Mouse (Mus musculus): ENCODE measurements at regions not wholly inside any gene's neighbourhood (a gene's known extent, or its start where the extent isn't known, plus 50 kb on each side); places are given as distances from the start of the nearest gene placed in this dataset.
"Not testable (repeated sequence)": the region's sequence is repeated elsewhere in the genome, so short reads cannot be mapped to it uniquely, and the experiment has no call there.

GRCm38 (mm10) chr13:97409891-97410525 lies 169.1 kb downstream of the Enc1 start:
- TF ChIP-seq CTCF (IDR thresholded peaks at IDR 0.05; ENCODE audit: insufficient read depth, low read length) (no peak), POLR2A (IDR thresholded peaks at IDR 0.05; ENCODE audit: borderline replicate concordance, extremely low read depth, low read depth, low read length) (no peak)
- 87% methylated on average over 6 of the region's 6 CpGs for WGBS
- Histone ChIP-seq H3K4me3 (replicated peaks; ENCODE audit: extremely low read depth, low read depth, low read length) (no peak overlapping the region), H3K4me1 (ENCODE audit: control insufficient read depth, insufficient read depth, low read length) (peaks cover 5% of the 10 kb centered on the region)
- no peak for DNase-seq

DNA sequence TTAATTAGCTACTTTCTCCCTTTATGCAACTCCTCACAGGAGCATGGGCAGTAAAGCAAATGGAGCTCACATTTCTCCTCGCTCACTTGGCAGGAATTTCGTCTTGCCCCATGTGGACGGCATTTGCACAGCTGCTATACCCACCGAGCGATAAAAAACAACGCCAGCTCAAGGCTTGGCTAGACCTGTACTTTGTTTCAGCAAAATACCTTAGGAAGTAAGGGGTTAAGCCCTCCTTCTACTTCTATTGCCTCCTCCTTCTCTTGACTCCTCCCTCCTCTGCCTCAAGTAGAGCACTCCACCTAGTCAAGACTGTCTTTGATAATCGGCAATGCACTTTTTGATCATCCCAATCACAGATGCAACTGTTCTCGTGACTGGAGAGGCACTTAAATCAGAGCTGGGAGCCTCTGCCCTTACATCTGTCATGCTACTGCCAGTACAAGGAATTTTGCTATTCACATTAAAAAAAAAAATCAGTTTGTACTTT lies 168.4 kb downstream of the Enc1 start:
- Histone ChIP-seq H3K4me1 (ENCODE audit: control insufficient read depth, insufficient read depth, low read length) (peaks cover 5% of the 10 kb centered on the region), H3K4me3 (replicated peaks; ENCODE audit: extremely low read depth, low read depth, low read length) (no peak overlapping the region)
- DNase-seq = no peak
- 73% methylated on average over 8 of the region's 8 CpGs for whole genome bisulfite sequencing
- TF ChIP-seq POLR2A (IDR thresholded peaks at IDR 0.05; ENCODE audit: borderline replicate concordance, extremely low read depth, low read depth, low read length) = no peak

GRCm38 (mm10) chr13:97408414-97409290 lies 167.7 kb downstream of the Enc1 start:
- 56% methylated on average over 22 of the region's 22 CpGs for WGBS
- Histone ChIP-seq H3K4me3 (replicated peaks; ENCODE audit: extremely low read depth, low read depth, low read length) (no peak overlapping the region), H3K4me1 (ENCODE audit: control insufficient read depth, insufficient read depth, low read length) (peaks cover 5% of the 10 kb centered on the region)
- no peak for DNase-seq
- TF ChIP-seq POLR2A (IDR thresholded peaks at IDR 0.05; ENCODE audit: borderline replicate concordance, extremely low read depth, low read depth, low read length) = no peak
- TF ChIP-seq CTCF (IDR thresholded peaks at IDR 0.05; ENCODE audit: insufficient read depth, low read length) = no peak

GRCm38 (mm10) chr13:97407773-97408172 lies 166.9 kb downstream of the Enc1 start:
- DNase-seq = no peak
- H3K4me3 ChIP-seq (replicated peaks; ENCODE audit: extremely low read depth, low read depth, low read length) = no peak overlapping the region
- peaks cover 5% of the 10 kb centered on the region for H3K4me1 ChIP-seq (ENCODE audit: control insufficient read depth, insufficient read depth, low read length)
- WGBS = 64% methylated on average over 2 of the region's 2 CpGs
- TF ChIP-seq CTCF (IDR thresholded peaks at IDR 0.05; ENCODE audit: insufficient read depth, low read length) = no peak
- no peak for TF ChIP-seq POLR2A (IDR thresholded peaks at IDR 0.05; ENCODE audit: borderline replicate concordance, extremely low read depth, low read depth, low read length)

- no peak for TF ChIP-seq CTCF (IDR thresholded peaks at IDR 0.05; ENCODE audit: insufficient read depth, low read length)
- TF ChIP-seq POLR2A (IDR thresholded peaks at IDR 0.05; ENCODE audit: borderline replicate concordance, extremely low read depth, low read depth, low read length) = no peak
- Histone ChIP-seq H3K4me3 (replicated peaks; ENCODE audit: extremely low read depth, low read depth, low read length) (no peak overlapping the region), H3K4me1 (ENCODE audit: control insufficient read depth, insufficient read depth, low read length) (peaks cover 5% of the 10 kb centered on the region)
- no peak for DNase-seq
- WGBS = 38% methylated on average over 7 of the region's 7 CpGs
Measured at GRCm38 (mm10) chr13:97406678-97407077, 165.8 kb downstream of the Enc1 start.

GRCm38 (mm10) chr13:97402164-97402761 lies 161.4 kb downstream of the Enc1 start:
- peaks cover 5% of the 10 kb centered on the region for H3K4me1 ChIP-seq (ENCODE audit: control insufficient read depth, insufficient read depth, low read length)
- no peak for DNase-seq
- 92% methylated on average over 10 of the region's 10 CpGs for WGBS
- TF ChIP-seq CTCF (IDR thresholded peaks at IDR 0.05; ENCODE audit: insufficient read depth, low read length) = no peak
- no peak for TF ChIP-seq POLR2A (IDR thresholded peaks at IDR 0.05; ENCODE audit: borderline replicate concordance, extremely low read depth, low read depth, low read length)
- no peak overlapping the region for H3K4me3 ChIP-seq (replicated peaks; ENCODE audit: extremely low read depth, low read depth, low read length)

GRCm38 (mm10) chr13:97401620-97402019 lies 160.7 kb downstream of the Enc1 start:
- Histone ChIP-seq H3K4me3 (replicated peaks; ENCODE audit: extremely low read depth, low read depth, low read length) (no peak overlapping the region), H3K4me1 (ENCODE audit: control insufficient read depth, insufficient read depth, low read length) (peaks cover 1% of the 10 kb centered on the region)
- TF ChIP-seq POLR2A (IDR thresholded peaks at IDR 0.05; ENCODE audit: borderline replicate concordance, extremely low read depth, low read depth, low read length) (no peak), CTCF (IDR thresholded peaks at IDR 0.05; ENCODE audit: insufficient read depth, low read length) (no peak)
- no peak for DNase-seq
- WGBS = 91% methylated on average over 7 of the region's 7 CpGs

GRCm38 (mm10) chr13:97398041-97398440 lies 157.1 kb downstream of the Enc1 start:
- no peaks in the 10 kb centered on the region for H3K4me1 ChIP-seq (ENCODE audit: control insufficient read depth, insufficient read depth, low read length)
- TF ChIP-seq CTCF (IDR thresholded peaks at IDR 0.05; ENCODE audit: insufficient read depth, low read length) (no peak), POLR2A (IDR thresholded peaks at IDR 0.05; ENCODE audit: borderline replicate concordance, extremely low read depth, low read depth, low read length) (no peak)
- 78% methylated on average over 1 of the region's 1 CpGs for WGBS
- no peak for DNase-seq
- no peak overlapping the region for H3K4me3 ChIP-seq (replicated peaks; ENCODE audit: extremely low read depth, low read depth, low read length)

DNA sequence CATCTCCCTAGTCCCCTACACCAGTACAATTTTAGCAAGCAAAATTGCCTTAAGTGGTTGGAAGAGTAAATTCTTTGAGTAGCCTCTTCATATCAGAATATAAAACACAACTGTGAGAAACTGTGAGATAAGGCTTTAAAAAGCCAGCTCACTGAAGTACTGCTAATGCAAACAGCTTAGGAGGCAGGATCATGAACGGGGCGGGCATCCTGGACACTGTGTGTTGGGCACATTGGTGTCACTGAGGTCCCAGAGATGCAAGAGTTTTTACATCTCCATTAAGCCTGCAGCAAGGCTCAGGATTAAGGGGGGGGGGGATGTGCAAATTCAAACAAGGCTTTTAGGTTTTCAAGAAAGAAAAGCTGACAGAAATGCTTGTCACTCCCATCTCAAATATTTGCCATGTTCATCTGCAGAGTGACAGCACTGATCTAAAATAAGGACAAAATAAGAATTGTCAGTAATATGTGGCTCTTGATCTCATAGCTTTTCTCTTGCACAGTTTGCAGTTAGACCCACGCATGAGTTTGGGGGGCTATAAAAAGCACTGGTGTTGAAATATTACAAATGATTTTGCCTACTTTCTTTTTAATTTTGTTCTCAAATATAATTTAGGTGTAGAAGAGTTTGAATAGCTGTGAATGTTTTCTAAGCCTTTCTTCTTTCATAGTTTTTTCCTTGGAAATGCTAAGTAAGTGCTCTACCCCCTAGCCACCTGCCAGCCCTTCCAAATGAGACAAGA lies 156.2 kb downstream of the Enc1 start:
- no peak for TF ChIP-seq POLR2A (IDR thresholded peaks at IDR 0.05; ENCODE audit: borderline replicate concordance, extremely low read depth, low read depth, low read length)
- TF ChIP-seq CTCF (IDR thresholded peaks at IDR 0.05; ENCODE audit: insufficient read depth, low read length) = no peak
- WGBS = 74% methylated on average over 3 of the region's 3 CpGs
- Histone ChIP-seq H3K4me3 (replicated peaks; ENCODE audit: extremely low read depth, low read depth, low read length) (no peak overlapping the region), H3K4me1 (ENCODE audit: control insufficient read depth, insufficient read depth, low read length) (no peaks in the 10 kb centered on the region)
- no peak for DNase-seq

- 73% methylated on average over 2 of the region's 2 CpGs for WGBS
- H3K4me1 ChIP-seq (ENCODE audit: control insufficient read depth, insufficient read depth, low read length); H3K4me3 ChIP-seq (replicated peaks; ENCODE audit: extremely low read depth, low read depth, low read length); DNase-seq: not testable (repeated sequence)
Measured at GRCm38 (mm10) chr13:97396286-97396685, 155.4 kb downstream of the Enc1 start.

All from lung, adult 2 months (tissue).